Mouse (Mus musculus) midbrain, postnatal 0 days (tissue): Measurements from ENCODE around the gene Ppme1. TPM values are rescaled to one million over a fixed set of nuclear protein-coding genes. Genes with fewer than 3 reads are reported as not detected.

Experiments
- ATAC-seq: fragments of 200-750 bp; cut with Nextera tagmentation; 2 replicates; pipeline ENCODE4 v1.8.0; 2017; ENCODE audit warnings: moderate number of reproducible peaks, mild to moderate bottlenecking, moderate TSS enrichment, moderate library complexity; ENCODE audit not compliant: low FRiP score
- DNase-seq: peaks from one replicate; pipeline ENCODE4 v3.0.0-alpha.2; 2015; ENCODE audit warnings: low spot score
- H3K27ac ChIP-seq: fragments of 300-500 bp; sonication (generic); 2 replicates; pipeline ENCODE4 v1.5.1; 2014; ENCODE audit warnings: low read depth, mild to moderate bottlenecking, low read length, mixed read lengths
- H3K27me3 ChIP-seq: fragments of 300-500 bp; sonication (generic); 2 replicates; pipeline ENCODE4 v1.6.1; 2014; ENCODE audit warnings: low read length, control low read depth, mixed read lengths; ENCODE audit not compliant: insufficient read depth
- H3K36me3 ChIP-seq: fragments of 300-500 bp; sonication (generic); 2 replicates; pipeline ENCODE4 v1.6.1; 2014; ENCODE audit warnings: low read length, control low read depth, mixed read lengths; ENCODE audit not compliant: insufficient read depth
- H3K4me1 ChIP-seq: fragments of 300-500 bp; sonication (generic); 2 replicates; pipeline ENCODE4 v1.6.1; 2014; ENCODE audit warnings: mild to moderate bottlenecking, control low read depth, antibody characterized with exemption, low read length, mixed read lengths; ENCODE audit not compliant: insufficient read depth
- H3K4me2 ChIP-seq: fragments of 300-500 bp; sonication (generic); 2 replicates; pipeline ENCODE4 v1.6.1; 2014; ENCODE audit warnings: low read depth, mild to moderate bottlenecking, low read length, mixed read lengths; ENCODE audit not compliant: poor library complexity, severe bottlenecking
- H3K4me3 ChIP-seq: fragments of 300-500 bp; sonication (generic); 2 replicates; pipeline ENCODE4 v1.5.1; 2014; ENCODE audit warnings: low read depth, mild to moderate bottlenecking, low read length, moderate library complexity
- H3K9ac ChIP-seq: fragments of 300-500 bp; sonication (generic); replicated peaks from 2 replicates; pipeline ENCODE4 v1.6.1; 2014; ENCODE audit warnings: mild to moderate bottlenecking, low read length, moderate library complexity, mixed read lengths; ENCODE audit not compliant: poor library complexity, severe bottlenecking
- H3K9me3 ChIP-seq: fragments of 300-500 bp; sonication (generic); 2 replicates; pipeline ENCODE4 v1.6.1; 2016; ENCODE audit warnings: low read length, control low read depth
- CTCF ChIP-seq: IDR thresholded peaks from 2 replicates; pipeline ENCODE4 v1.5.1; 2016; ENCODE audit warnings: antibody characterized with exemption, mild to moderate bottlenecking
- WGBS: fragments of 180-500 bp; shearing (Covaris S2); extraction: QIAGEN DNeasy Blood & Tissue Kit; methylation state at CpG from one replicate; pipeline ENCODE4 v1.1.7; 2014; 5-methylcytosine and 5-hydroxymethylcytosine counted together
- polyA plus RNA-seq: library from polyadenylated mRNA; unstranded; fragments of >200 nt; fragmentation: Nextera tagmentation; extraction: Ambion mirVana; gene quantifications from 2 replicates; pipeline ENCODE4 v1.2.1, GENCODE M21; 2015
- total RNA-seq: library from RNA; depleted of rRNA; stranded (reverse); fragments of >200 nt; gene quantifications from 2 replicates; pipeline ENCODE4 v1.2.3, GENCODE M21; 2014

The Ppme1 gene
- total and polyA plus RNA-seq, 2 experiments from 2014 or later: 149 to 172 TPM

DNA sequence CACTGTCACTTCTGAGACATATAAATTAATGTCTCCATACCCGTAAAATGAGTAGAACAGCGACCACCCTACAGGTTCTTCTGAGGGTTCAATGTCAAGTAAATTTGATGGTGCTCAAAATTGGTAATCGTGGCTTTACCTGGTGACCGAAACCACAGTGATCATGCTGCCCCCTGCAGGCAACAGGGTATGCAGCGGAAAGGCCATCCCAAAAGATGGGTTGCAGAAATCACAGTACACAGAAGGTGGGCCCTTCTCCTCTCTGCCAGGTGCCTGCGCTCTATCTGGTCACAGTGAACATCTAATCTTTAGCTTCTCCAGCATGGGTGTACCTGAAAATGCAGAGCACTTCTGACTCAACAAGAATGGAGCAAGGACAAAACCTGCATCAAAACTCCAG lies 46.6 kb downstream of the Ppme1 start:
- no peaks in the 10 kb centered on the region for H3K9me3 ChIP-seq
- WGBS: 72% methylated on average over 6 of the region's 6 CpGs
- peak; percentile 90 for TF ChIP-seq CTCF
- ATAC-seq (no peak), DNase-seq (peak; percentile 56)
- no peaks in the 10 kb centered on the region for H3K4me1 ChIP-seq
- H3K9ac ChIP-seq: no peak overlapping the region
- no peak overlapping the region for H3K27ac ChIP-seq
- H3K27me3 ChIP-seq: no peaks in the 10 kb centered on the region
- no peak overlapping the region for H3K4me3 ChIP-seq
- peaks cover 25% of the 10 kb centered on the region for H3K36me3 ChIP-seq
- H3K4me2 ChIP-seq: no peak overlapping the region

- Histone ChIP-seq H3K36me3 (peaks cover 16% of the 10 kb centered on the region), H3K9me3 (no peaks in the 10 kb centered on the region), H3K4me2 (no peak overlapping the region), H3K27ac (no peak overlapping the region), H3K9ac (no peak overlapping the region), H3K4me1 (no peaks in the 10 kb centered on the region), H3K27me3 (no peaks in the 10 kb centered on the region), H3K4me3 (no peak overlapping the region)
- DNase-seq (no peak), ATAC-seq (no peak)
- TF ChIP-seq CTCF: no peak
- WGBS: 81% methylated on average over 3 of the region's 3 CpGs
Observed at GRCm38 (mm10) chr7:100323721-100324120, 48.4 kb downstream of the Ppme1 start.

DNA sequence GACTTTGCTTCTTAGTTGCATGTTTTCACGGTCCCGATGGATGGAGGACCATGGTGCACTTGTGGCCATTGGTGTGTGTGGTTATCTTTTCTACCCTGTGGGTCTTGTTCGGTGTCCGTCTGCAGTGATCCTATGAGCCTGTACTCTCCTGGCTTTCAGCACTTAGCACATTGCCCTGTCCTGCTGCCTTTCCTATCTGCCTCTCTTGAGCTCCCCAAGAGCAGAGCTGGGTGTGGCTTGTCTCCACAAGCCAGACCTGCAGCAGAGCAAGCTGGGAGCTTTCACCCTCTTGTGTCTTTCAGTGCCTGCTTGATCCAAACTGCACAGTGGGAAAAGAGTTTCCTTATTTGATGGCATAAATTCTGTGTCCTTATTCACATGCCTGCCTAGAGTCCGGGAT lies 54.6 kb downstream of the Ppme1 start:
- WGBS: 94% methylated on average over 5 of the region's 5 CpGs
- Histone ChIP-seq H3K27ac (no peak overlapping the region), H3K4me3 (no peak overlapping the region), H3K27me3 (no peaks in the 10 kb centered on the region), H3K4me1 (no peaks in the 10 kb centered on the region), H3K9me3 (no peaks in the 10 kb centered on the region), H3K36me3 (no peaks in the 10 kb centered on the region), H3K4me2 (no peak overlapping the region), H3K9ac (no peak overlapping the region)
- no peak for ATAC-seq
- no peak for DNase-seq
- TF ChIP-seq CTCF: no peak

- TF ChIP-seq CTCF: no peak
- Histone ChIP-seq H3K4me2 (no peak overlapping the region), H3K27me3 (no peaks in the 10 kb centered on the region), H3K9ac (no peak overlapping the region), H3K27ac (no peak overlapping the region), H3K9me3 (no peaks in the 10 kb centered on the region), H3K4me3 (no peak overlapping the region), H3K36me3 (no peaks in the 10 kb centered on the region), H3K4me1 (no peaks in the 10 kb centered on the region)
- WGBS: 94% methylated on average over 8 of the region's 8 CpGs
- ATAC-seq: no peak
- DNase-seq: no peak
Observed at GRCm38 (mm10) chr7:100316924-100317323, 55.2 kb downstream of the Ppme1 start.

GRCm38 (mm10) chr7:100312716-100313115 lies 59.4 kb downstream of the Ppme1 start:
- H3K4me1 ChIP-seq: peaks cover 26% of the 10 kb centered on the region
- H3K27ac ChIP-seq: no peak overlapping the region
- H3K4me2 ChIP-seq: no peak overlapping the region
- H3K27me3 ChIP-seq: no peaks in the 10 kb centered on the region
- no peak overlapping the region for H3K9ac ChIP-seq
- no peaks in the 10 kb centered on the region for H3K9me3 ChIP-seq
- WGBS: 90% methylated on average over 4 of the region's 4 CpGs
- ATAC-seq (no peak), DNase-seq (no peak)
- H3K36me3 ChIP-seq: no peaks in the 10 kb centered on the region
- H3K4me3 ChIP-seq: no peak overlapping the region
- TF ChIP-seq CTCF: no peak

DNA sequence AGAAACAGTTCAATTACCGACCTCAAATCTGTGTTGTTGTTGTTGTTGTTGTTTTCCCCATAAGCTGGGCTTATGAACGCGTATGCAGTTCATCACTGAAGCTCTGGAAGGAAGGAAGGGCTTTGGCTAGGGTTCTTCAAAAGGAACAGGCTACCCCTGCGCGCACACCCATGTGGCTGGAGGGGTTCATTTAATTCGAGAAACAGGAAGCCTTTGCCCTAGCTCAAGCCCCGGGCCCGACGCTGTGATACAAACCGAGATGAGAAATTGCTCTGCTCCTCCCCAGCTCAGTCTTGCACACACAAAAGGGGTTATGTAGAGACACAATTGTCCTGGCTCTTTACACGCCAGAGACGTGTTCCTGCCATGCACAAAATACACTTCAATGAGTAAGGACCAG lies 61.8 kb downstream of the Ppme1 start:
- H3K9me3 ChIP-seq: no peaks in the 10 kb centered on the region
- no peak overlapping the region for H3K4me2 ChIP-seq
- 67% methylated on average over 12 of the region's 12 CpGs for WGBS
- H3K27ac ChIP-seq: peak overlapping the region; percentile 78
- H3K4me3 ChIP-seq: no peak overlapping the region
- no peaks in the 10 kb centered on the region for H3K27me3 ChIP-seq
- ATAC-seq: no peak
- H3K9ac ChIP-seq: no peak overlapping the region
- no peaks in the 10 kb centered on the region for H3K36me3 ChIP-seq
- no peak for DNase-seq
- TF ChIP-seq CTCF: no peak
- peaks cover 29% of the 10 kb centered on the region for H3K4me1 ChIP-seq
